Mouse (Mus musculus) megakaryocyte, embryonic 14.5 days (primary cell): Measurements from ENCODE around the gene Irf9. TPM values are rescaled to one million over a fixed set of nuclear protein-coding genes. Genes with fewer than 3 reads are reported as not detected.
A peak's percentile ranks its signal among the peaks of the same experiment; 100 is the strongest.

Source experiments
- H3K27me3 ChIP-seq: replicated peaks from 2 replicates; pipeline ENCODE3; 2012; ENCODE audit warnings: inconsistent platforms
- H3K36me3 ChIP-seq: replicated peaks from 2 replicates; pipeline ENCODE3; 2012; ENCODE audit warnings: low read length, inconsistent platforms, mixed read lengths
- H3K4me1 ChIP-seq: 2 replicates; pipeline ENCODE4 v1.6.1; 2012; ENCODE audit warnings: inconsistent platforms
- H3K4me3 ChIP-seq: replicated peaks from 2 replicates; pipeline ENCODE3; 2012; ENCODE audit warnings: moderate library complexity, mild to moderate bottlenecking, inconsistent platforms
- H3K9me3 ChIP-seq: 2 replicates; pipeline ENCODE4 v1.6.1; 2012; ENCODE audit warnings: inconsistent platforms
- FLI1 ChIP-seq: IDR thresholded peaks from 2 replicates; pipeline ENCODE4 v1.6.1; 2012; ENCODE audit warnings: low read length, inconsistent platforms, mixed read lengths
- GATA1 ChIP-seq: IDR thresholded peaks from 3 replicates; pipeline ENCODE4 v1.6.1; 2012; ENCODE audit warnings: mixed read lengths, low read length, inconsistent platforms, borderline replicate concordance
- polyA plus RNA-seq: library from polyadenylated mRNA; stranded (reverse); fragments of >175 nt; gene quantifications from 2 replicates; pipeline ENCODE4 v1.2.3, GENCODE M21; 2012; ENCODE audit warnings: low replicate concordance; ENCODE audit not compliant: insufficient read depth

Irf9 gene
- polyA plus RNA-seq, 1 experiment, result 40.0 TPM

- TF ChIP-seq GATA1 (no peak), FLI1 (no peak)
- Histone ChIP-seq H3K4me3 (no peak overlapping the region), H3K27me3 (no peaks in the 10 kb centered on the region), H3K36me3 (peaks cover 36% of the 10 kb centered on the region), H3K9me3 (no peaks in the 10 kb centered on the region), H3K4me1 (peaks cover 55% of the 10 kb centered on the region)
These were observed 23.6 kb upstream of the Irf9 start for GRCm38 (mm10) chr14:55579511-55580496.

DNA sequence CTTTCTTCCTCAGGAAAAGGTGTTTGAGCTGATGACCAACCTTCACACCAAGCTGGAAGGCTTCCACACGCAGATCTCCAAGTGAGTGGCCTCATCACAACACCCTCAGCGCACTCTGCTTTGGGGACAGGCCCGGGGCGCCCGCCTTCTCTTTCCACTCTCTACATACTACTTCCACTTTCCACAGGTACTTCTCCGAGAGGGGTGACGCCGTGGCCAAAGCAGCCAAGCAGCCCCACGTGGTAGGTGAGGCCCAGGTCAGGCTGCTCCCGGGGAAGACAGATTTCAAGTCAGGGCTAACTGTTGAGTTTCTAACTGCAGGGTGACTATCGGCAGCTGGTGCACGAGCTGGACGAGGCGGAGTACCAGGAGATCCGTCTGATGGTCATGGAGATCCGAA is 22.6 kb upstream of the Irf9 start:
- peaks cover 36% of the 10 kb centered on the region for H3K36me3 ChIP-seq
- no peaks in the 10 kb centered on the region for H3K27me3 ChIP-seq
- H3K4me1 ChIP-seq, result peaks cover 58% of the 10 kb centered on the region
- H3K9me3 ChIP-seq, result no peaks in the 10 kb centered on the region
- no peak overlapping the region for H3K4me3 ChIP-seq
- no peak for TF ChIP-seq GATA1
- no peak for TF ChIP-seq FLI1

GRCm38 (mm10) chr14:55581981-55582681 is 21.2 kb upstream of the Irf9 start:
- peaks cover 38% of the 10 kb centered on the region for H3K36me3 ChIP-seq
- no peaks in the 10 kb centered on the region for H3K9me3 ChIP-seq
- no peaks in the 10 kb centered on the region for H3K27me3 ChIP-seq
- H3K4me1 ChIP-seq, result peaks cover 59% of the 10 kb centered on the region
- H3K4me3 ChIP-seq, result no peak overlapping the region
- TF ChIP-seq FLI1 (no peak), GATA1 (no peak)

GRCm38 (mm10) chr14:55584303-55584701 is 19.1 kb upstream of the Irf9 start:
- TF ChIP-seq GATA1 (no peak), FLI1 (no peak)
- Histone ChIP-seq H3K9me3 (no peaks in the 10 kb centered on the region), H3K4me3 (peak overlapping the region; percentile 95), H3K27me3 (no peaks in the 10 kb centered on the region), H3K36me3 (peaks cover 56% of the 10 kb centered on the region), H3K4me1 (peaks cover 53% of the 10 kb centered on the region)

- Histone ChIP-seq H3K9me3 (no peaks in the 10 kb centered on the region), H3K36me3 (peaks cover 53% of the 10 kb centered on the region), H3K27me3 (no peaks in the 10 kb centered on the region), H3K4me1 (peaks cover 53% of the 10 kb centered on the region), H3K4me3 (peak within 1 kb of the TSS; percentile 95)
- no peak for TF ChIP-seq FLI1
- no peak for TF ChIP-seq GATA1
These were observed 18.4 kb upstream of the Irf9 start, which contains the start of gene Emc9 for GRCm38 (mm10) chr14:55584702-55585565. Emc9 (minus strand) TSS chr14:55585302.

DNA sequence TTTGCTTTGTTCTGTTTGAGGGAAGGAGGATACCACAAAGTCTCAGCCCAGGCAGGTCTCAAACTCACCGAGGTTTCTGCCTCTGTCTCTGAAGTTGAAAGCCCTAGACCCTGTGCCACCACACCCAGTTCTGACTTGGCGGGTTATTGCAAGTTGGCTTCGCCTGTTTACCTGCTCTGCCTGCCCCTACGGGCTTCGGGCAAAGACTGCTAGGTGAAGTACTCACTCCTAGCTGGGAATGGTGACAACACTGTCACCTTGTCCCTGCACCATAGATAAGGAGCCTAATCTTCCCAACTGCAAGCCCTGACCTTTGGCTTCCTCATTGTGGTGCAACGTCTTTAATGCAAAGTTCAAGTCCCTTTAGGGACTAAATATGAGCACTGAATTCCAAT is 17.8 kb upstream of the Irf9 start:
- TF ChIP-seq FLI1, result no peak
- TF ChIP-seq GATA1, result no peak
- H3K27me3 ChIP-seq, result no peaks in the 10 kb centered on the region
- peaks cover 52% of the 10 kb centered on the region for H3K4me1 ChIP-seq
- H3K9me3 ChIP-seq, result no peaks in the 10 kb centered on the region
- H3K4me3 ChIP-seq, result peak overlapping the region; percentile 95
- peaks cover 46% of the 10 kb centered on the region for H3K36me3 ChIP-seq

DNA sequence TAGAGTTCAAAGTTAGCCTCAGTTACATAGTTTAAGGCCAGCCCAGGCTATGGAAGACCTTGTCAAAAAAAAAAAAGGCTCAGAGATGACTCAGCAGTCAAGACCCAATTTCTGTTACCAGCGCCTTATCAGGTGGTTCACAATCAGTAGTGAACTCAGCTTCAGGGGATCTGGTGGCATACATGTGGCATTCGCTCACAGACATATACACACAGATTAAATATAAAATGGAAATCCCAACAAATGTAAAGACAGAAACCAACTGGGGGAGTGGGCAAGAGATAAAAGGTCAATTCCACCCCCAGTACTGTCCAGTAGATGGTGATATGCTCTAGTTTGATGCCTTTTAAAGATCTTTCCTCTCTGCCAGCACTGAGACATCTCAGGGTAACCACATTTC is 17.2 kb upstream of the Irf9 start:
- no peaks in the 10 kb centered on the region for H3K27me3 ChIP-seq
- peak overlapping the region; percentile 57 for H3K4me3 ChIP-seq
- H3K9me3 ChIP-seq, result no peaks in the 10 kb centered on the region
- H3K36me3 ChIP-seq, result peaks cover 40% of the 10 kb centered on the region
- no peak for TF ChIP-seq FLI1
- peaks cover 48% of the 10 kb centered on the region for H3K4me1 ChIP-seq

- no peak for TF ChIP-seq GATA1
- no peak for TF ChIP-seq FLI1
- Histone ChIP-seq H3K27me3 (no peaks in the 10 kb centered on the region), H3K9me3 (no peaks in the 10 kb centered on the region), H3K4me1 (peaks cover 70% of the 10 kb centered on the region), H3K36me3 (peaks cover 35% of the 10 kb centered on the region), H3K4me3 (peak overlapping the region; percentile 64)
These were observed 14.1 kb upstream of the Irf9 start for GRCm38 (mm10) chr14:55589271-55589670.

GRCm38 (mm10) chr14:55589771-55590448 is 13.5 kb upstream of the Irf9 start:
- TF ChIP-seq GATA1 (no peak), FLI1 (no peak)
- peaks cover 41% of the 10 kb centered on the region for H3K36me3 ChIP-seq
- no peaks in the 10 kb centered on the region for H3K9me3 ChIP-seq
- peak overlapping the region; percentile 96 for H3K4me3 ChIP-seq
- peaks cover 68% of the 10 kb centered on the region for H3K4me1 ChIP-seq
- H3K27me3 ChIP-seq, result no peaks in the 10 kb centered on the region
